Mouse (Mus musculus) heart, adult 9 months (tissue): Measurements from ENCODE around the gene Klk13.
"Not testable (repeated sequence)": the region's sequence is repeated elsewhere in the genome, so short reads cannot be mapped to it uniquely, and the experiment has no call there.

Source experiments
- DNase-seq, 2 experiments: peaks; one replicate each; pipeline ENCODE4 v3.0.0; 2022; ENCODE audit warnings: low spot score in 2 of 2

The Klk13 gene

DNA sequence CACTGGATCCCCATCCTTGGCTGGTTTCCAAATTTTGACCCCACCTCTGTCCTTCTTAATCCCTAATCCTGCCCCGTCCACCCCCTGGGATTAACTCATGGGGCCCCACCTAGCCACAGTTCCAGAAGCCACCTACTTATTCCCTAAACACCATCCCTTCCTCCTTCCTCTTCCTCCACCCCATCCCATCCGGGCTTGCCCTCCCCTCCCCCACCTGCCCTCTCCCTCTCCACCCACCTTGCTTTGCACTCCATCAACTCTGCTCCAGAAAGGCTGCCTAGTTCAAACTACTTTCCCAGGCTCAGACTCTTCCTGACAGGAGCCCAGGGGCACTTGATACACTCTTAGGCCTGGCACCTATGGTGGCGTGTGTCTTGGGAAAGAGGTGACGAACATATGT lies at the start of gene Klk13:
Klk13 (plus strand) TSS at position 301 of the 400 bp plus-strand sequence.
- DNase-seq = no peak

DNA sequence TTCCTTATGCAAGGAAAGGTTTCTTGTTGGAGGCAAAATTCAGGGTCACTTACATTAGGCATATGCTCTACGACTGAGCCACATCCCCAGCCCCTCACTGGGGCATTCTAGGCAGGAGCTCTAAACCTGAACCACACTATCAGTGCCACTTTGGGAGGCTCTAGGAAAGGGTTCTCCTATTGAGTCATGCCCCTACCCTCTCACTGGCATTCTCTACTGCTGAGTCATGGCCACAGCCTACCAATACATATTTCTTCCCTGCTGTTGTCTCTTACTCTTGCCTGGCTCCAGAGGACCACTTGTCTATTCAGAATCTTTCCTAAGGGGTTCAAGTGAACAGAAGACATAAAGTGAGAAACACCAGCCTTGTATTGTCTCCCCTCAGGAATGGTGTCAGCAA lies 49.6 kb upstream of the Klk13 start:
- DNase-seq = no peak

DNA sequence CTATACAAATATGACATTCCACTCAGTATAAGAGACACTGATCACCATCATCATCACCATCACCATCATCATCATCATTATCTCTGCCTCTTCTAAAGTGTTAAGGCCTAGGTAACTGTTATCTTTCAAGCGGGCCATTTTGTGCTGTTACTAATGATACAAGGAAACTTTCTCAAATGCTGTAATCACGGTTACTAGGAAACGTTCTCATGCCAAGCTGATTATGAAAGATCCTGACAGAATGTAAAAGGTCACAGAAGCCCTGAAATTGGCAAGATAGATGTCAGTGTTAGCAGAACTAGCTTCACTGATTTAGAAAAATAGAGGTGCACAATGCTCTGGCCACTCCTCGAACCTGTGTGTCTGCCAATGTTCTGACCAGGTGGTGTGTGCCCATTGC lies 45.1 kb upstream of the Klk13 start:
- not testable (repeated sequence) for DNase-seq

DNA sequence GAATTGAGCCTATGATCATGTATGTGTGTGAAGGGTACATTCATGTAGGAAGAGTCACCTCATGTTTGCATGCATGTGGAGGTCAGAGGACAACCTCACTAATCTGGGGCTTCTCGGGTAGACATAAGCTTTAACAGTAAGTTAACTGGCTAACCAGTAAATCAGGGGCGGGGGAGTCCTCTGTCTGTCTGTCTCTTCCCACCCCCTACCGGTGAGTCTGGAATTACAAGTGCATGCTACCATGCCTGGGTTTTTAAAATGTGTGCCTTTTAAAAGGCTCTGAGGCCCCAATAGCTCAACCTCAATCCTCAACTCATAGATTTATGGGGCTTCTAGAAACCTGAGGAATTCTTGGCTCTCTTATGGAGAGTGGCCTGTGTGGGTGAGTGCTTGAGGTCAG lies 43.8 kb upstream of the Klk13 start:
- no peak for DNase-seq

DNA sequence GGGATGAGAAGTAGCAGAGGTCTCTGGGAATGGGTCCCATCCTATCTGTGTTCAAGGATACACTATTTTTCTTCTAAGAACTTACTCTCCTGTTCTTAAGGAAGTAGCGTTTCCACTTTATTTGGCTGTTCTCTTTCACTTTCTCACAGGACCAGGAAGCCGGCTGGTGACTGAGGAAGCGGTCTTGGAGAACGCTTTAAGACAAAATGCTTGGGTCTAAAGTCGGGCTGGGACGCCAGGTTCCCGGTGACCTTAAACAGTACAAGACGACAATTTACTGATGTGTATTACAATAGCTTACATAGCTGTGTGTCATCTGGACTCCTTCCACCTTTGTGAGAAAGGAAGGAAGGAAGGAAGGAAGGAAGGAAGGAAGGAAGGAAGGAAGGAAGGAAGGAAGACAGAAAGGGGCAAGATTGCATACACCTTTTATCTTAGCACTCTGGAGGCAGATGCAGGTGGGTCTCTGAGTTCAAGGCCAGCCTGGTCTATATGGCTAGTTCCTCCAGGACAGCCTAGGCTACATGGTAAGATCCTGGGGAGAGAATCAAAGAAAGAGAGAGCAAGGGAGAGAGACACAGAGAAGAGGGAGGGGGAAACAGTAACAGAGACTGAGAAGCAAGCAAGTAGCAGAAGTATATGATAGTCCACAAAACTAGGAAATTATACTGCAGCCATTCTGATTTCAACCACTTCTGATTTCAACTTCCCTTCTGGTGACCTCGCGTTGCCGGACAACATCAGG lies 41.1 kb upstream of the Klk13 start:
- no peak for DNase-seq

DNA sequence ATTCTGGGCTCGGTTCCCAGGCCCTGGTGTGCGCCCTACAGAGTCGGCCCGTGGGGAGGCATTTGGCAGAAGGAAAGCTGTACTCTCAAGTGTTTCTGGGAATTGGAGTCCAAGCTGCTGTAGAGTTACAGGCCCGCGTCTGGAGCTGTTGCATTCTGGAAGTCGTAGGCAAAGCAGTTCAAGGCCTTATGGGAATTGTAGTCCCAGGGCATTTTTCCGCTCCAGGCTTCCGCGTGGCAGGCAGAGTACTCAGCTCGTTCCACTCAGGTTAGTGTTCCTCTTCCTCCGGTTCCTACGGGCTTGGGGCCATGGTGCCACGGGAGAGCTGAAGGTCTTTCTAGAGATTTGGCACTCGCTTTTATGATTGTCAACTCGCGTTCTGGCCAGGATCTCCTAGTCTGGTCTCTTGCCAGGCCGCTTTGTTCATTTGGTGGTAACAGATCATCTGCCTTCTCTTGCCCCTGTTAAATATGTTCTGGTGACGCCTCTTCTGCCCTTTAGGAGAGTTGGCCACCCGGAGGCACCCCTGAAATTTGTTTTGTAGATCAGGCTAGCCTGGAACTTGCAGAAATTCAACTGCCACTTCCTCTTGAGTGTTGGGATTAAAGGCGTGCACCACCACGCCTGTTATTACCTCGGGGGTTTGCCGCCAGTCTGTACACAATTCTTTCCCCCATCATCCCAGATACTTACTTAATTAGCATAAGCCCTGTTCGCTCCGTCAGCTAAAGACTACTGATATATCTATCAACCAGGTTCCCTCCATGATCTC lies 40.4 kb upstream of the Klk13 start, which contains the start of gene Ctu1:
Ctu1 (plus strand) TSS at position 208 of the 772 bp plus-strand sequence.
- DNase-seq = peak; percentile 97

DNA sequence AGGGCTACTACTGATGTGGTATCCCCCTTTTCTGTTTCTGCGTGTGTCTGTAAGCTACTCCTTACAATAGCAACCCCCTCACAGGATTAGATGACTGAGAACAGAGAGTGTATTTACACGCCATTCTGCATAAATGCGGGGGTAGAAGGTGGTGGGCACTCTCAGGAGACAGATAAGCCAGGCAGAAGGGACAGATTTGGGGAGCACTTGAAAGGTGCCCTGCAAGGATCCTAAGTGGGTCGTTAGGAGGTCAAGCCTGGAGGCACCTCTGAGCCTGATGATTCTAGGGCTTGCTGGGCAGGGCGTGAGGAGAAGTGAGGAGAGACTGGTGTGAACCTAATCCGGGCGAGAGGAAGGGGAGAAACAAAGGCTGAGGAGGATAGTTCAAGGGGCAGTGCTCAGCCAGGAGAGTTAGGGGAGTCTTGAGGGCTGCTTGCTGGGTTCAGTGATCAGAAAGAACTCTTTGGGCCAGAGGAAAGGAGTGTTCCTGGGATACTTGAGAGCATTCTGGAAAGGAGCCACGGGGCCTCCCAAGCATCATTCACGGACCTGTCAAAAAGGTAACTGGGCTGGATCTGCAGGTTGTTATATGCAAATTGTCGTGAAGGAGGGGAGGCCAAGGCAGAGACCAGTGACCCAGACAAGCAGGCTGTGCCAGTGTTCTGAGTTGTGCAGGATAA lies 39.6 kb upstream of the Klk13 start:
- no peak for DNase-seq

DNA sequence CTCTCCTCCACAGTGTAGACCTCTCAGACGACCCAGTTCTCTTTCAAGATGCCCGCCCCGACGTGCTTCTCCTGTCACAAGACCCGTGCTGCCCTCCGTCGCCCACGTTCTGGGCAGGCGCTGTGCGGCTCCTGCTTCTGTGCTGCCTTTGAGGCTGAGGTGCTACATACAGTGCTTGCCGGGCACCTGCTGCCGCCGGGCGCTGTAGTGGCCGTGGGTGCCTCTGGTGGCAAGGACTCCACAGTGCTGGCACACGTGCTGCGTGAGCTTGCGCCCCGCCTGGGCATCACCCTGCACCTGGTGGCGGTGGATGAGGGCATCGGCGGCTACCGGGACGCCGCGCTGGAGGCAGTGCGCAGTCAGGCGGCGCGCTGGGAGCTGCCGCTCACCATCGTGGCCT lies 37.3 kb upstream of the Klk13 start:
- DNase-seq = no peak

DNA sequence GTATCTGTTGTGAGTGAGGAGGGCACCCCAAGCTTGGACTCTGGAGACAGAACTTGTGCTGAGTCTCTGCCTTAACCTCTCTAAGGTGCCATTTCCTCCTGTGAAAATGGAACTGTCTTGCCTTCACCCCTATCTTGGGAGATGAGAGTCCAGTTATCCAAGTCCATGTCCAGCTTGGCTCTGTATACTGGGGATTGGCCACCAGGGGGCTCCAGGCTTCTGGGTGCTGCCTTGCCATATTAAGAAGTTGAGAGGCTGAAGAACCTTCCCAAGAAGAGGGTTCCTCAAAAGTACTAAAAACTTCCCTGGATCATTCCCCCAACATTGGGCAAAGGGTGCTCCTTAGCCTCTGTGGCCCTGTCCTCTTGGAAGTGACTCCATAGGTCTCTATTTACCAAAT lies 33.9 kb upstream of the Klk13 start:
- peak in 1 of 2 experiments; percentile 31 for DNase-seq

DNA sequence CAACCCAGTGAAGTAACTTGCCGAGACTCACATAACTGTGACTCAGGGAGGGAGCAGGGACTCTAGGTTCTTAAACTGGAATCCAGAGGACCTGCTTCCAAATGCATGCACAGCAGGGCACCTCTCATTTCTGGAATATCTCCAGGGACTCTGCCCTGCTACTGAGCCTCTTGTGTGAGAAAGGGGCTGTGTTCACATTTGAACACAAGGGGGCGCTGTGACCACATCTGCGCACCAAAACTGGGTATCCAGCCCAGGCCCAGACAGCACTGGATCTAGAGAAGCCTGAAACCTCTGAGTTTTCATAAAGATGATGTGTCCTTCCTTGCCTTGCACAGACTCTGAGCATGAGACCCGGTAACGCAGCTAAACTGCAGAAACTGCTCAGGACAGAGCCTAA lies 31.4 kb upstream of the Klk13 start:
- peak; percentile 36 to 40 for DNase-seq

DNA sequence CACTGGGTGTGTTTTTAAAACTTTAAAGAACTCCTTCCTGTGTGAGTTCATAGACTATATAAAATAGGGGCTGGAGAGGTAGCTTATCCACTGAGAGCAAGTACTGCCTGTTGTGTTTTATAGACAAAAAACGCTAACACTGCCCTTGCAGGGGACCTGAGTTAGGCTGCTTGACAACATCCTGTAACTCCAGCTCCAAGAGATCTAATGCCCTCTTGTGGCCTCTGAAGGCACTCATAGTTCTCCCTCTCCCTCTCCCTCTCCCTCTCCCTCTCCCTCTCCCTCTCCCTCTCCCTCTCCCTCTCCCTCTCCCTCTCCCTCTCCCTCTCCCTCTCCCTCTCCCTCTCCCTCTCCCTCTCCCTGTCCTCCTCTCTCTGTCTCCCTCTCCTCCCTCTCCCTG lies 29.9 kb upstream of the Klk13 start:
- not testable (repeated sequence) for DNase-seq

DNA sequence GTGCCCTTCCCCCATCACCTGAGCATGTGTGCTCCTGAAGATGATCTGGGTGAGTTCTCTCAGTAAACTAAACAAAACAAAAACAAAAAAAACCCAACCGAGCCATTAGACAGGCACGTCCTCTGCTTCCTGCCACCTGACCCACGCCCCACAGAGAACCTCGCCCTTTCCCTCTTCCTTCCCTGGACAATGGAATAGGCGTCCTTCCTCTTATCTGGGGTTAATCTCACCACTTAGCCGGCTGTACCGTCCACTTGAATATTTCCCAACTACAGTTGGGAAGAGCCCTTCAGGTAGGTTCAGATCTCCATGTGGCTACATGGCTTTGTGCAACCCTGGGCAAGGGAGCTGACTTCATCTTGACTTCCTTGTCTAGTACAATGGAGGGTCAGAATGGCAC lies 27.3 kb upstream of the Klk13 start:
- peak; percentile 18 to 47 for DNase-seq

DNA sequence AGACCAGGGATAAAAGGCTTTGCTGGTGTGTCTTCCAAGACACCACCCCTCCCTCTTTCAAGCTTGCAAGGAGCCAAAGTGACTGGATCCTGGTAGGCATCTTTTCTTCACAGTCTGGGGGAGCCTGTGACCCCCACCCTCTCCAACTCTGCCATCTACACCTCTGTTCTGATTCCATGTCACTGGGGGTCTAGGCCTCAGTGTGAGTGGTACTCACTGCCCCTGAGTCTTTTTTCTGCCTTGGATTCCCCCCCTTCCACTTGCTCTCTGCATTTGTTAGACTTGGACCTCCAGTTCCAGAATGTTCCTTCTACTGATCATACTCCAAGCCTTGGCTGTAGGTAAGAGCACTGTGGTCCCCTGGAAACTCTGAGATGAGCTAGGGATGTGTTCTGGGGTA lies 22.2 kb upstream of the Klk13 start, which contains the start of gene Klk14:
Klk14 (plus strand) TSS at position 301 of the 400 bp plus-strand sequence.
- DNase-seq = no peak

DNA sequence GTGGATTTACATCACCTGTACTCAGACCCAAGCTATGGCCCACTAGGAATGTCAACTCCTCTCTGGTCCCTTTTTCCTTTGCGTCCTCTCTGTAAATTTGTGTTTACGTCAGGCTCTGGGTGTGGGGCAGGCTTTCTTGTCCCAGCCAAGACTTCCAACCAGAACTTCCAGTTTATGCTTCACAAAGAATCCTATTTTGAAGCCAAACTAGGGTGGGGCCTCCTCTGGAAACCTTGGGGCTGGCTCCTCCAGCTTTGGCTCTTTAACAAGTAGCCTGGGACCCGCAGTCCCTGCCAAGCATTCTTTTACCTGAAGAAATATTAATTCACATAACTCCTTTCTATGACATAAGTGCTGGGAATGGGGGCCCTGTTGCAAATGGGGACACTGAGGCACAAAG lies 2.3 kb upstream of the Klk13 start:
- DNase-seq = no peak

DNA sequence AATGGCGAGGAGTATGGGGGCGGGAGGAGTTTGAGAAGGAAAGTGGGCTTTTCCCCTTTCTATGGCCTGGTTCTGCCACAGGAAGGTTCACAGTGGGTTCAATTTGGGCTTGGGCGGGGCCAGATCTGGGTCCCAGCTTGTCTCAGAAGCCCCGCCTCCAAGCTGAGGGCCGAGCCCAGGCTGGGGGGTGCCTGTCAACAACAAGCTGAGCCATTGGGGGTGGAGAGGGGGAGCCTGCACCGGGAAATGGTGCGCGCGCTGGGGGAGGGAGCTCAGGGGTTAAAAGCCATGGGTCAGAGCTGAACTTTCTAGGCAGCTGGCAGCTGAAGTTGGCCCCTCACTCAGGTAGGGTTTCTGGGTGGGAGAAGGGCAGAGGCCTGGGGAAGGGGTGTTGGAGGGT lies 550 bp downstream of the Klk13 start:
- no peak for DNase-seq

DNA sequence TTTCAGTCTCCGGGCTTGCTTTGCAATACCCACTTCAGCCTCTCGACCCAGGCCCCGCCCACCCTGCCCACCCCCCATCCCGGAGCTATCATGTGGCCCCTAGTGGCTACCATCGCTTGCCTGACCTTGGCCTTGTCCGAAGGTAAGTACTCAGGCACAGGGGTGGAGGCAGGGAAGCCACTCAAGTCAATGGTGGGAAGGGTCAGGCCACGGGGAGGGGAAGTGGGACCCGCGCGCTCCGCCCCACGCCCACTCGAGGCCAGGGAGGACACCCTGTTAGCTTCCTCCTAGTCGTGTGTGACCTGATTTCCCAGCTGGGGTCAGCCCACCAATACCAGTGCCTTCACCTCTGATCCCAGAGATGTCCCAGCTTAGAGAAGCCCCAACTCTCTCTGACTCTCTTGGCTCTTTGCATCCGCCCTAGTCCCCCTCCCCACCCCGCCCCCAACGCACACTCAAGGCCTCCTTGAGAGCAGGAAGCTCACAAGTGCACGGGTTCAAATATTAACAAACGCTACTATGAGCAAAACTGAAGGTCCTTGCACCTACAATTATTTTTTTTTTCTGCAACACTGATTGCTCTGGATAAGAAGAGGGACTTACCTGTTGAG lies 1.5 kb downstream of the Klk13 start:
- DNase-seq = no peak

DNA sequence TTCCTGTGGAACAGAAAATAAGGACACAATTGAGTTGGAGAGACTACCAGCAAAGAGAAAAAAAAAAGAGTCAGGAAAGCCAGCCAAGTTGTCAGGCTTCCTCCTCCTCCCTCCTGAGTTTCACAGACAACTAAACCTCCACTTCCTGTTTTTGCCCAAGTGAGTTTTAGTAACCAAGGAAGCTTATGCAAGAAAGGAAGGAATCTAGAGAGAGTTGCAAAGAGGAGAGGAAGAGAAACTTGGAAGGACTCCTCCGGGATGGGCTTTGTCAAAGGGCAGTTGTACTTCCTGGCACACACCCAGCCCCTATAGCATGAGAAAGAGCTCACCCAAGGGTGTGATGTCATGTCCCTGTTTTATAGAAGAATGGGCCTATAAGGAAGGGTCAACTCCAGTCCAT lies 35.4 kb downstream of the Klk13 start:
- DNase-seq = peak; percentile 52 to 80

DNA sequence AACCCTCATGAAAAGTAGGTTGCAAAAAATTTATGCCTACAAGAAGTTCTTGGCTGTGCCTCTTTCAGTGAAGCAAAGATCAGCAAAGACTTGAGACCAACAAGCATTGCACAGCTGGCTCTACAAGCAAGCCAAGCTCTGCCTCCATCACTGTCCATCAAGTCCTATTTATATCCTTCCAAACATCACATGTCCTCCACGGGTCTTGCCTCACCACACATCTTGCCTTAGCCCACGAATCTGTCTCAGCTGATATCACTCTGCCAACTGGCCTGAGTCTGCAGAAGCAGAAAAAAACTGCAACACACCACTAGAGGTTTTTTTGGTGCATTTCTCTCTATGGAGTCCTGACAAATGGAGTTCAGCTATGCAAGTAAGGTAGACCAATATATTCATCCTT lies 40.4 kb downstream of the Klk13 start:
- no peak for DNase-seq

DNA sequence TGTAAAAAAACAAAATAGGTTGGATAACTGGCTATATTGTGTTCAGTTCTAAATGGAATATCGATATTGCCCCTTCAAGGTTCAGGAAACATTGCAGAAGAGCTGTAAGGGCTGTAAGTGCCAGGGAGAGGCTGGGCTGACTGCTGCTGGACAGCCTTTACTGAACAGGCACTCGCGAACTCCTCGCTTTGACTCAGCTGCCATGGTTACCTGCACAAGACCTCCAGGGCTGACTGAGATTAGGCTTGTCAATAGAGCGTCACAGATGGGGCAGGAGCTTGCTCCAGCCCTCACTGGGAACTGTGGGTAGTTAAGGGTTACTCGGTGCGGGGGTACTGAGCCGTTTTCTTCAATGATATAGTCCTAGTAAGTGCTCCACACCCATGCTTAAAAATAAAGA lies 54.1 kb downstream of the Klk13 start:
- DNase-seq = no peak

DNA sequence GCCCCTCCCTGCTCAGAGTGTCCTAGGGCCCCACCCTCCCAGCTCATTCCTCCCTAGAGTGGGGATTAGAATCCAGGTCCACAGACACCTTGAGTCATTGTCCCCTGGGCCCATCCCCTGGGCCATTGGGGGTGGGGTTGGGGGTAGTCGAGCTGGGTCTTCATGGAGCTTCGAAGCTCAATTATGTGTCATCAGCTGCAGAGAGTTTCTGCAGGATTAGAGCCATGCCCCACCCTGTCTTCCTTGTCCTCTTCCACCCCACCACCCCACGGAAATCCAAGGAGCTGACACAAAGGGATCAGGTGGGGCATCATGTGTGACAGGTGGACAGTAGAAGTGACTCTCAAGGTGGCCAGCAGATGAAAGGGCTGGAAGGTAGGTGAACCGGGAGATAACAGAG lies 56.2 kb downstream of the Klk13 start, which contains the start of gene Klk12:
Klk12 (plus strand) TSS at position 301 of the 400 bp plus-strand sequence.
- DNase-seq = no peak

DNA sequence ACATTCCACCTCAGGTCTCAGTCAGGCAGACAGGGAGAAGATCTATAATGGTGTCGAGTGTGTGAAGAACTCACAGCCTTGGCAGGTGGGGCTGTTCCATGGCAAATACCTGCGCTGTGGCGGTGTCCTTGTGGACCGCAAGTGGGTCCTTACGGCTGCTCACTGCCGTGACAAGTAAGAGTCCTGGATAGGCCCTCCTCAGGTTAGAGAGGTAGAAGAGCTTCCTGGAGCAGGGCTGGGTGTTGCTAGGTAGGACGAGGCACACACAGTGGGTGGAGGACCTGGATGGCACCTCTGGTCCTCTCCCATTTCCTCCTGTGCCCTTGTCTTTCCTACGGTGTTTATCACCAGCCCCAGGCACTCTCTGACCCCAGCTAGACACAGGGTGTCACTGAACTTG lies 57.3 kb downstream of the Klk13 start:
- no peak for DNase-seq

DNA sequence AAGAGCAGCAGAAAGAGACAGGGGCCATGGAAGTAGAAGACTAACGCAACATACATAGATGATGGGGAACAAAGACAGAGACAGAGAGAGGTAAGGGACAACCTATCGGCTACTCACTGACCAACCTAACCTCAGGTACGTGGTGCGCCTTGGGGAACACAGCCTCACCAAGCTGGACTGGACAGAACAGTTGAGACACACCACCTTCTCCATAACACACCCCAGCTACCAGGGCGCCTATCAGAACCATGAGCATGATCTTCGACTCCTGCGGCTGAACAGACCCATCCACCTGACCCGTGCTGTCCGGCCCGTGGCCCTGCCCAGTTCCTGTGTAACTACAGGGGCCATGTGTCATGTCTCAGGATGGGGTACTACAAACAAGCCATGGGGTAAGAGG lies 58.3 kb downstream of the Klk13 start:
- no peak for DNase-seq
